Mouse (Mus musculus): ENCODE results near the gene Grxcr1.

The Grxcr1 gene

GRCm38 (mm10) chr5:68031744-68032143, at the start of gene Grxcr1:
Gene Grxcr1, plus strand, starts transcription at chr5:68031835.
- no peak for DNase-seq (ENCODE audit: low read depth, low spot score)

GRCm38 (mm10) chr5:67981946-67982526, 49.6 kb upstream of the Grxcr1 start:
- no peak for DNase-seq (ENCODE audit: low read depth, low spot score)

GRCm38 (mm10) chr5:67990426-67990825, 41.2 kb upstream of the Grxcr1 start:
- no peak for DNase-seq (ENCODE audit: low read depth, low spot score)

GRCm38 (mm10) chr5:68002611-68003010, 29.0 kb upstream of the Grxcr1 start:
- DNase-seq (ENCODE audit: low read depth, low spot score): no peak

- DNase-seq (ENCODE audit: low read depth, low spot score): no peak
These were observed 27.7 kb upstream of the Grxcr1 start for GRCm38 (mm10) chr5:68003904-68004303.

- no peak for DNase-seq (ENCODE audit: low read depth, low spot score)
These were observed 27.2 kb upstream of the Grxcr1 start for GRCm38 (mm10) chr5:68004419-68004818.

GRCm38 (mm10) chr5:68007074-68007473, 24.6 kb upstream of the Grxcr1 start:
- no peak for DNase-seq (ENCODE audit: low read depth, low spot score)

- no peak for DNase-seq (ENCODE audit: low read depth, low spot score)
These were observed 20.1 kb upstream of the Grxcr1 start for GRCm38 (mm10) chr5:68011569-68011968.

GRCm38 (mm10) chr5:68012618-68013017, 19.0 kb upstream of the Grxcr1 start:
- peak; percentile 47 for DNase-seq (ENCODE audit: low read depth, low spot score)

- no peak for DNase-seq (ENCODE audit: low read depth, low spot score)
These were observed 10.8 kb upstream of the Grxcr1 start for GRCm38 (mm10) chr5:68020870-68021269.

- no peak for DNase-seq (ENCODE audit: low read depth, low spot score)
These were observed 4.8 kb upstream of the Grxcr1 start for GRCm38 (mm10) chr5:68026658-68027422.

GRCm38 (mm10) chr5:68027474-68027873, 4.2 kb upstream of the Grxcr1 start:
- DNase-seq (ENCODE audit: low read depth, low spot score): no peak

GRCm38 (mm10) chr5:68033345-68033744, 1.7 kb downstream of the Grxcr1 start:
- no peak for DNase-seq (ENCODE audit: low read depth, low spot score)

GRCm38 (mm10) chr5:68039077-68039476, 7.4 kb downstream of the Grxcr1 start:
- no peak for DNase-seq (ENCODE audit: low read depth, low spot score)

GRCm38 (mm10) chr5:68043339-68043738, 11.7 kb downstream of the Grxcr1 start:
- no peak for DNase-seq (ENCODE audit: low read depth, low spot score)

- no peak for DNase-seq (ENCODE audit: low read depth, low spot score)
These were observed 17.1 kb downstream of the Grxcr1 start for GRCm38 (mm10) chr5:68048783-68049182.

- no peak for DNase-seq (ENCODE audit: low read depth, low spot score)
These were observed 17.9 kb downstream of the Grxcr1 start for GRCm38 (mm10) chr5:68049536-68049935.

- no peak for DNase-seq (ENCODE audit: low read depth, low spot score)
These were observed 19.5 kb downstream of the Grxcr1 start for GRCm38 (mm10) chr5:68051101-68051500.

- no peak for DNase-seq (ENCODE audit: low read depth, low spot score)
These were observed 25.9 kb downstream of the Grxcr1 start for GRCm38 (mm10) chr5:68057574-68057973.

- no peak for DNase-seq (ENCODE audit: low read depth, low spot score)
These were observed 37.1 kb downstream of the Grxcr1 start for GRCm38 (mm10) chr5:68068694-68069093.

GRCm38 (mm10) chr5:68070308-68070707, 38.7 kb downstream of the Grxcr1 start:
- no peak for DNase-seq (ENCODE audit: low read depth, low spot score)

GRCm38 (mm10) chr5:68071857-68072256, 40.2 kb downstream of the Grxcr1 start:
- DNase-seq (ENCODE audit: low read depth, low spot score): no peak

- no peak for DNase-seq (ENCODE audit: low read depth, low spot score)
These were observed 55.0 kb downstream of the Grxcr1 start for GRCm38 (mm10) chr5:68086535-68087098.

Measured in embryo, embryonic 11.5 days (tissue).